Mouse (Mus musculus) hindbrain, embryonic 14.5 days (tissue): ENCODE results near the gene Ptprn2. TPM values are rescaled to one million over a fixed set of nuclear protein-coding genes. Genes with fewer than 3 reads are reported as not detected.
"Not testable (repeated sequence)": the region's sequence is repeated elsewhere in the genome, so short reads cannot be mapped to it uniquely, and the experiment has no call there.

Experiments
- ATAC-seq: fragments of 200-750 bp; cut with Nextera tagmentation; 2 replicates; pipeline ENCODE4 v1.8.0; 2017; ENCODE audit warnings: moderate number of reproducible peaks, mild to moderate bottlenecking, moderate TSS enrichment, moderate library complexity; ENCODE audit not compliant: low FRiP score
- DNase-seq: peaks from one replicate; pipeline ENCODE4 v3.0.0-alpha.2; 2015; ENCODE audit warnings: low spot score
- H3K27ac ChIP-seq: fragments of 300-500 bp; sonication (generic); 2 replicates; pipeline ENCODE4 v1.5.1; 2014; ENCODE audit warnings: mild to moderate bottlenecking, moderate library complexity
- H3K27me3 ChIP-seq: fragments of 300-500 bp; sonication (generic); 2 replicates; pipeline ENCODE4 v1.6.1; 2014; ENCODE audit warnings: mild to moderate bottlenecking, low read length, mixed read lengths; ENCODE audit not compliant: control insufficient read depth, insufficient read depth
- H3K36me3 ChIP-seq: fragments of 300-500 bp; sonication (generic); replicated peaks from 2 replicates; pipeline ENCODE4 v1.6.1; 2014; ENCODE audit not compliant: control insufficient read depth, insufficient read depth
- H3K4me1 ChIP-seq: fragments of 300-500 bp; sonication (generic); replicated peaks from 2 replicates; pipeline ENCODE4 v1.6.1; 2014; ENCODE audit warnings: antibody characterized with exemption, low read length, mixed read lengths; ENCODE audit not compliant: control insufficient read depth, insufficient read depth
- H3K4me2 ChIP-seq: fragments of 300-500 bp; sonication (generic); replicated peaks from 2 replicates; pipeline ENCODE4 v1.6.1; 2014; ENCODE audit warnings: mild to moderate bottlenecking, moderate library complexity
- H3K4me3 ChIP-seq: fragments of 300-500 bp; sonication (generic); replicated peaks from 2 replicates; pipeline ENCODE4 v1.5.1; 2014; ENCODE audit warnings: mild to moderate bottlenecking, low read length
- H3K9ac ChIP-seq: fragments of 300-500 bp; sonication (generic); 2 replicates; pipeline ENCODE4 v1.6.1; 2014
- H3K9me3 ChIP-seq: fragments of 300-500 bp; sonication (generic); 2 replicates; pipeline ENCODE4 v1.6.1; 2016; ENCODE audit warnings: low read length; ENCODE audit not compliant: control insufficient read depth
- WGBS: fragments of 180-500 bp; shearing (Covaris S2); extraction: QIAGEN DNeasy Blood & Tissue Kit; methylation state at CpG from one replicate; pipeline ENCODE4 v1.1.7; 2014; 5-methylcytosine and 5-hydroxymethylcytosine counted together
- polyA plus RNA-seq: library from polyadenylated mRNA; unstranded; fragments of >200 nt; fragmentation: Nextera tagmentation; extraction: Ambion mirVana; gene quantifications from 2 replicates; pipeline ENCODE4 v1.2.1, GENCODE M21; 2014

Gene Ptprn2
- polyA plus RNA-seq, 1 experiment from 2014 or later = 17.5 TPM

DNA sequence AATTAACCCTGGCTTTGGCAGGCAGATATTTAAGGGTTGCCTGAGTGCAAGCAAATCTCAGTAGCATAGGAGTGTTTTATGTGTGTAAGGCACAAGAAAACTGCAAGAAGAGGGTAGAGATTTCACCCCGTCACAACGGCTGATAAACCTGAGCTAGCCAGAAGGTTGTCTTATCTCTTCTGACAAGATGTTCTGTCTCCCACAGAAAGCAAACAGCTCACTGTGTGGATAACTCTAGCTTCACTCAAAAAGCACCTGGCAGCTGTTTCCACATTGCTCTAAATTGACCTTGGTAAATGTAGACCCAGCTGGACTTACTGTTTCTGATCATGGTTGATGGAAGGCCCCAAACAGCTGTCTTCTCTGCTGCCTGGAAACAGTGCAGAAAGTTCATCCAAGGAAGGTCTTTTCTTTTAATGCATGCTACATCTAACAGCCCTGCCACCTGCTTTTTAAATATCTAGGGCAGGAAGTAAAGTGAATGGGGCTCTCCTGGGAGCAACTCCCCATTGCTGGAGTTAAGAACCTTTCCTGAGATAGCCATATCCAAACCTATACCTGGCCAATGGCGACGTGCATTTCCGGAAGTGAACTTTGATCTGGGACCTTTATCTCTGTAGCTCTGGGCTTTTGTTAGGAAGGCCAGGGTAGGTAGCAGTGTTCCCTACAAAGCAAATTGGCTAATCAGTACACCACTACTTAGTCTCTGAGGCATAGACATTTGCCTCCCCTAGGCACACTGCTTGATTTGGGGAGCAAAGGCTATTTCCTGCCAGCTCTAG lies 5.2 kb downstream of the Ptprn2 start:
- no peak overlapping the region for H3K4me3 ChIP-seq
- no peak for ATAC-seq
- H3K27me3 ChIP-seq = no peaks in the 10 kb centered on the region
- no peak overlapping the region for H3K27ac ChIP-seq
- H3K4me1 ChIP-seq = peaks cover 9% of the 10 kb centered on the region
- no peak overlapping the region for H3K9ac ChIP-seq
- 88% methylated on average over 5 of the region's 5 CpGs for WGBS
- no peaks in the 10 kb centered on the region for H3K9me3 ChIP-seq
- no peaks in the 10 kb centered on the region for H3K36me3 ChIP-seq
- DNase-seq = no peak
- H3K4me2 ChIP-seq = no peak overlapping the region

DNA sequence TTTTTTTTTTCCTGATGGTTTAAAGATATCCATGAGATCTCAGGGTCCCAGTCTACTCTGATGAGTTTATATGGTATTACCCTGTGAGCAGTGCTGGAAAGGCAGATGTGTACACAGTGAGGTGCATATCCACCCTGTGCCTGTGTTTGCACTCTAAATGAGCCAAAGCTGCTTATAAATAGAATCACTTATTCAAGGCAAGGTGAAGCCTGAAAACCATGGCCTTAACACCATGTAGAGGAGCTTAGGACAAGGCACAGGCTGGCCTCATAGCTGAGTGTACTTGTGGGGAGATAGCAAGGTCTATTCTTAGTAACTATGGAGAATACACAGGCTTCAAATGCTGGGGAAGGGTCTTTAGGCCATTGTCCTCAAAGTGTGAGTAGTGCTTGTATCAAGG lies 13.1 kb downstream of the Ptprn2 start:
- ATAC-seq = no peak
- no peak for DNase-seq

GRCm38 (mm10) chr12:116500652-116501051 lies 15.1 kb downstream of the Ptprn2 start:
- WGBS = 75% methylated on average over 11 of the region's 11 CpGs
- no peaks in the 10 kb centered on the region for H3K27me3 ChIP-seq
- no peak overlapping the region for H3K4me3 ChIP-seq
- no peak overlapping the region for H3K9ac ChIP-seq
- H3K36me3 ChIP-seq = no peaks in the 10 kb centered on the region
- H3K9me3 ChIP-seq = no peaks in the 10 kb centered on the region
- H3K4me1 ChIP-seq = no peaks in the 10 kb centered on the region
- no peak overlapping the region for H3K27ac ChIP-seq
- DNase-seq = no peak
- no peak overlapping the region for H3K4me2 ChIP-seq
- ATAC-seq = no peak; the same call in 1 of the 2 replicates

More for the DNA sequence above, 13.1 kb downstream of the Ptprn2 start:
- Histone ChIP-seq H3K27me3 (no peaks in the 10 kb centered on the region), H3K27ac (no peak overlapping the region), H3K9ac (no peak overlapping the region), H3K9me3 (no peaks in the 10 kb centered on the region), H3K4me2 (no peak overlapping the region), H3K4me1 (no peaks in the 10 kb centered on the region), H3K36me3 (no peaks in the 10 kb centered on the region), H3K4me3 (no peak overlapping the region)

DNA sequence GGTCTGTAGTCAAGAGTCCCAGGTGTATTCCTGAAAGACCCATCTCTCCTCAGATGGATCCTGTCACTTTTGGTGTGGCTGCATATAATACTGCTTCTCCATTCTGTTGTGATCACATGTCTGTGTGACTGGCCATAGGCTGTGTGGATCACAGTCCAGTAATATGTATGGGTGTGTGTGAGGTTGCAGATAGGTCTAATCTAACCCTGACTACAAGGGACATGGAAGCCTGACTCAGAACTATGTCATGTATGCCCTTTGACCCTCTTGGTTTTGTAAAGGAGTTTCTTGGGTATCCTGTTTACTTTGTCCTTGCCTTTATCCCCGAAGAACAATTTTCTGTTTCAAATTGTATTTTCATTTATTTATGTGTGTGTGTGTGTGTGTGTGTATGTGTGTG lies 27.0 kb downstream of the Ptprn2 start:
- WGBS = 89% methylated on average over 1 of the region's 1 CpGs
- DNase-seq (no peak), ATAC-seq (no peak; the same call in 1 of the 2 replicates)
- Histone ChIP-seq H3K9ac (no peak overlapping the region), H3K27ac (no peak overlapping the region), H3K36me3 (no peaks in the 10 kb centered on the region), H3K4me1 (no peaks in the 10 kb centered on the region), H3K9me3 (no peaks in the 10 kb centered on the region), H3K27me3 (no peaks in the 10 kb centered on the region), H3K4me2 (no peak overlapping the region), H3K4me3 (no peak overlapping the region)

- not testable (repeated sequence) for H3K4me2 ChIP-seq, H3K4me1 ChIP-seq, H3K27ac ChIP-seq, H3K9ac ChIP-seq, H3K4me3 ChIP-seq, H3K27me3 ChIP-seq, H3K36me3 ChIP-seq, ATAC-seq, DNase-seq, H3K9me3 ChIP-seq
- WGBS = 78% methylated on average over 2 of the region's 2 CpGs
Observed at GRCm38 (mm10) chr12:116513788-116514187, 28.3 kb downstream of the Ptprn2 start.

DNA sequence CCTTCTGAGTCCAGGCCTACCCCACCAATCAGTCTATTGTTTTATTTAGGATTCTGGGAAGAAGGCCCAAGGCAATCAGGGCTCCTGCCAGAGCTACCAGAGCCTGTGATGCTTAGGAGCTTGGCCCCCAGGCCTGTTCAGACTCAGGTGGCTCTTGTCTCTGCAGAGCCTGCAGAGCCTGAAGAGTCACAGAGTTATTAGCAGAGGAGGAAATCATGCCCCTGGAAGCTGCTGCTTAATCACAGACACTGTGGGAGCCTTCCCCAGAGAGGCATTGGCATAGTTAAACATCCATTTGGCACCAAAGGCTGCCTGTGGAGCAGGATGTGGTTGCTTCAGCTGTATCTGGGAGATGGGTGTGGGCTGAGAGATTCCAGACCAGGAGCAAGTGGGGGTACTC lies 30.3 kb downstream of the Ptprn2 start:
- no peak overlapping the region for H3K27ac ChIP-seq
- H3K9ac ChIP-seq = no peak overlapping the region
- no peak overlapping the region for H3K4me3 ChIP-seq
- no peaks in the 10 kb centered on the region for H3K36me3 ChIP-seq
- DNase-seq (no peak), ATAC-seq (peak; percentile 44; the same call in 1 of the 2 replicates)
- H3K4me1 ChIP-seq = no peaks in the 10 kb centered on the region
- H3K4me2 ChIP-seq = no peak overlapping the region
- no peaks in the 10 kb centered on the region for H3K9me3 ChIP-seq
- no peaks in the 10 kb centered on the region for H3K27me3 ChIP-seq

DNA sequence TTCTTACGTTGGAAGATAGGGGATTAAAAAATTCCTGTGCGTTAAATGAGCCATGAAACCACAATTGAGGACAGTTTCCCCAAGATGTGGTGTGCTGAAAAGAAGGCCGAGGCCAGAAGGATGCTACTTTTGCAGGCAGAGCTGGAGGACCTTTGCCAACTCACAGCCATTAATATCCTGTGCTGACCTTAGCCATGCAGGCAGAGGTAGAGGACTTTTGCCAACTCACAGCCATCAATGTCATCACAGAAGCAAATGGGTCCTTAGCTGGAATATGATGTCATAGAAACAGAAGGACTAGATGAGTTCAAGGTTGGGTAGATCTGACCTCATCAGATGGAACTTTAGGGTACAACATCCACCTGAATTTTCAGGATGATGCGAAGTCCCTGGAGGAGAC lies 43.3 kb downstream of the Ptprn2 start:
- Histone ChIP-seq H3K9me3 (no peaks in the 10 kb centered on the region), H3K27ac (no peak overlapping the region), H3K36me3 (no peaks in the 10 kb centered on the region), H3K4me3 (no peak overlapping the region), H3K4me2 (no peak overlapping the region), H3K9ac (no peak overlapping the region), H3K4me1 (no peaks in the 10 kb centered on the region), H3K27me3 (no peaks in the 10 kb centered on the region)
- whole genome bisulfite sequencing = 79% methylated on average over 4 of the region's 4 CpGs
- no peak for DNase-seq
- no peak for ATAC-seq

- H3K9me3 ChIP-seq = no peaks in the 10 kb centered on the region
- ATAC-seq (no peak), DNase-seq (no peak)
- no peak overlapping the region for H3K9ac ChIP-seq
- H3K4me1 ChIP-seq = no peaks in the 10 kb centered on the region
- H3K27me3 ChIP-seq = no peaks in the 10 kb centered on the region
- no peak overlapping the region for H3K4me2 ChIP-seq
- no peaks in the 10 kb centered on the region for H3K36me3 ChIP-seq
- H3K27ac ChIP-seq = no peak overlapping the region
- H3K4me3 ChIP-seq = no peak overlapping the region
Observed at GRCm38 (mm10) chr12:116533281-116533680, 47.8 kb downstream of the Ptprn2 start.

- Histone ChIP-seq H3K27ac (no peak overlapping the region), H3K27me3 (no peaks in the 10 kb centered on the region), H3K4me3 (no peak overlapping the region), H3K9me3 (no peaks in the 10 kb centered on the region), H3K9ac (no peak overlapping the region), H3K4me2 (no peak overlapping the region), H3K36me3 (no peaks in the 10 kb centered on the region), H3K4me1 (no peaks in the 10 kb centered on the region)
- ATAC-seq (no peak), DNase-seq (no peak)
- 97% methylated on average over 1 of the region's 1 CpGs for WGBS
Observed at GRCm38 (mm10) chr12:116539305-116539704, 53.8 kb downstream of the Ptprn2 start.

DNA sequence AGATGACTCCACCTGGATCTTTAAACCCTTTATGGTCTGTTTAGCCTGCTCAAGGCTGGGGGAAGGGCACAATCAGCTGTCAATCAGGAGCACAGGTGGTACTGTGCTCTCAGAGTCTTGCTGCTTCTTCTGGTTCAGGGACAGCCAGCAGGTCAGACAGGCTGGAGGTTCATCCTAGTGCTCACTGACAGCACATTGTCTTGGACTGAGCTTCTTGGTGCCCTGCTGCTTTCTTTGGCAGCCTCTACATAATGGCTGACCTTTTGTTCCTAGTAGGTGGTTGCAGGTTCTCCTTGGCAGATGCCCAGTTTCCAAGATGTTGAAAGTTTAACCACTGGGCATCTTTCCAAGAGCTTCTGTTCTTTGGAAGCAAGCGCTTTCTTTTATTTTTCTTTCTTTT lies 55.1 kb downstream of the Ptprn2 start:
- no peaks in the 10 kb centered on the region for H3K27me3 ChIP-seq
- no peaks in the 10 kb centered on the region for H3K4me1 ChIP-seq
- no peak overlapping the region for H3K9ac ChIP-seq
- no peaks in the 10 kb centered on the region for H3K36me3 ChIP-seq
- no peak for DNase-seq
- no peak overlapping the region for H3K27ac ChIP-seq
- 87% methylated on average over 1 of the region's 1 CpGs for WGBS
- no peaks in the 10 kb centered on the region for H3K9me3 ChIP-seq
- H3K4me2 ChIP-seq = no peak overlapping the region
- ATAC-seq = no peak
- no peak overlapping the region for H3K4me3 ChIP-seq
